Mouse (Mus musculus) intestine, postnatal 0 days (tissue): Measurements from ENCODE around the gene Slc2a9. TPM values are rescaled to one million over a fixed set of nuclear protein-coding genes. Genes with fewer than 3 reads are reported as not detected.

Source experiments
- ATAC-seq: fragments of 200-750 bp; cut with Nextera tagmentation; 2 replicates; pipeline ENCODE4 v1.8.0; 2017; ENCODE audit warnings: mild to moderate bottlenecking, moderate TSS enrichment, moderate library complexity
- H3K27ac ChIP-seq: fragments of 300-500 bp; sonication (generic); 2 replicates; pipeline ENCODE4 v1.5.1; 2014; ENCODE audit warnings: mild to moderate bottlenecking, low read depth, low read length, moderate library complexity
- H3K27me3 ChIP-seq: fragments of 300-500 bp; sonication (generic); replicated peaks from 2 replicates; pipeline ENCODE4 v1.6.1; 2014; ENCODE audit warnings: low read length, mixed read lengths; ENCODE audit not compliant: control insufficient read depth, insufficient read depth
- H3K36me3 ChIP-seq: fragments of 300-500 bp; sonication (generic); 2 replicates; pipeline ENCODE4 v1.6.1; 2014; ENCODE audit warnings: mild to moderate bottlenecking, moderate library complexity; ENCODE audit not compliant: control insufficient read depth, insufficient read depth
- H3K4me1 ChIP-seq: fragments of 300-500 bp; sonication (generic); replicated peaks from 2 replicates; pipeline ENCODE4 v1.6.1; 2014; ENCODE audit warnings: antibody characterized with exemption, low read length, mixed read lengths; ENCODE audit not compliant: control insufficient read depth, insufficient read depth
- H3K4me2 ChIP-seq: fragments of 300-500 bp; sonication (generic); replicated peaks from 2 replicates; pipeline ENCODE4 v1.6.1; 2014; ENCODE audit warnings: low read depth, mild to moderate bottlenecking, moderate library complexity
- H3K4me3 ChIP-seq: fragments of 300-500 bp; sonication (generic); 2 replicates; pipeline ENCODE4 v1.5.1; 2014; ENCODE audit warnings: low read depth, low read length
- H3K9ac ChIP-seq: fragments of 300-500 bp; sonication (generic); 2 replicates; pipeline ENCODE4 v1.6.1; 2014; ENCODE audit warnings: mild to moderate bottlenecking, low read depth, low read length
- H3K9me3 ChIP-seq: fragments of 300-500 bp; sonication (generic); 2 replicates; pipeline ENCODE4 v1.6.1; 2016; ENCODE audit warnings: mixed run types; ENCODE audit not compliant: control insufficient read depth
- CTCF ChIP-seq: sonication (generic); IDR thresholded peaks from 2 replicates; pipeline ENCODE4 v1.5.1; 2016; ENCODE audit warnings: low read depth, mild to moderate bottlenecking, control low read depth, antibody characterized with exemption, moderate library complexity
- WGBS: fragments of 180-500 bp; shearing (Covaris S2); extraction: QIAGEN DNeasy Blood & Tissue Kit; methylation state at CpG from one replicate; pipeline ENCODE4 v1.1.7; 2014; 5-methylcytosine and 5-hydroxymethylcytosine counted together
- polyA plus RNA-seq: library from polyadenylated mRNA; unstranded; fragments of >200 nt; fragmentation: Nextera tagmentation; extraction: Ambion mirVana; gene quantifications from 2 replicates; pipeline ENCODE4 v1.2.1, GENCODE M21; 2015

Gene Slc2a9
- polyA plus RNA-seq, 1 experiment from 2014 or later, result 2.4 TPM

DNA sequence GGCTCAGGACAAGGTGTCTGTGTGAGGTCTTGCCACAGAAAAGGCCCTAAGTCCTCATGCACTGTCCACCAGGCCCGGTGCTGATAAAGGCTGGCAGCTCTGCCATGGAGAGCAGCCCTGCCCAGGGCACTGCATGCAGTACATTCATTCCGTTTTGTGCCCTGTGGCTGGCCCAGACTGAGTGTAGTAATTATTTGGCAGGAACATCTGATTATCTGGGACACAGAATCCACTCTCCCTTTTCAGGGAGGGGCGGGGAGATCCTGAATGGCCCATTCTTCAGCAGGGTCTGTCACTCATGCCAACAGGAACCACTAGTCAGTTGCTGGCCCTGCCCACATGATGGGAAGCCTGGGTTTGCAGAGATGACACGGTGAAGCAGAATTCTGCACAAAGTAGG, 29.1 kb upstream of the Slc2a9 start:
- ATAC-seq, result no peak
- H3K27me3 ChIP-seq, result no peaks in the 10 kb centered on the region
- WGBS, result 85% methylated on average over 4 of the region's 4 CpGs

GRCm38 (mm10) chr5:38529724-38530428, 26.9 kb upstream of the Slc2a9 start:
- no peak overlapping the region for H3K27ac ChIP-seq
- WGBS, result 78% methylated on average over 6 of the region's 6 CpGs
- H3K4me2 ChIP-seq, result no peak overlapping the region
- H3K9ac ChIP-seq, result no peak overlapping the region
- no peaks in the 10 kb centered on the region for H3K9me3 ChIP-seq
- H3K4me3 ChIP-seq, result no peak overlapping the region
- no peaks in the 10 kb centered on the region for H3K4me1 ChIP-seq
- H3K27me3 ChIP-seq, result no peaks in the 10 kb centered on the region
- ATAC-seq, result no peak
- peak; percentile 75 for TF ChIP-seq CTCF
- H3K36me3 ChIP-seq, result peaks cover 92% of the 10 kb centered on the region

More for the DNA sequence above, 29.1 kb upstream of the Slc2a9 start:
- no peak overlapping the region for H3K4me3 ChIP-seq
- TF ChIP-seq CTCF, result no peak
- no peaks in the 10 kb centered on the region for H3K9me3 ChIP-seq
- H3K4me2 ChIP-seq, result no peak overlapping the region
- peaks cover 97% of the 10 kb centered on the region for H3K36me3 ChIP-seq
- no peaks in the 10 kb centered on the region for H3K4me1 ChIP-seq
- H3K9ac ChIP-seq, result no peak overlapping the region
- H3K27ac ChIP-seq, result no peak overlapping the region

- H3K9ac ChIP-seq, result no peak overlapping the region
- no peaks in the 10 kb centered on the region for H3K4me1 ChIP-seq
- no peak for ATAC-seq
- H3K4me3 ChIP-seq, result no peak overlapping the region
- peaks cover 34% of the 10 kb centered on the region for H3K36me3 ChIP-seq
- 94% methylated on average over 5 of the region's 5 CpGs for WGBS
- H3K27me3 ChIP-seq, result no peaks in the 10 kb centered on the region
- H3K4me2 ChIP-seq, result no peak overlapping the region
- H3K27ac ChIP-seq, result no peak overlapping the region
- no peaks in the 10 kb centered on the region for H3K9me3 ChIP-seq
- TF ChIP-seq CTCF, result no peak
These were observed 20.0 kb upstream of the Slc2a9 start for GRCm38 (mm10) chr5:38522977-38523376.

- Histone ChIP-seq H3K9ac (no peak overlapping the region), H3K27me3 (no peaks in the 10 kb centered on the region), H3K9me3 (no peaks in the 10 kb centered on the region), H3K27ac (no peak overlapping the region), H3K36me3 (peaks cover 14% of the 10 kb centered on the region), H3K4me2 (no peak overlapping the region), H3K4me1 (no peaks in the 10 kb centered on the region), H3K4me3 (no peak overlapping the region)
- no peak for TF ChIP-seq CTCF
- 57% methylated on average over 1 of the region's 1 CpGs for WGBS
- ATAC-seq, result no peak
These were observed 17.9 kb upstream of the Slc2a9 start for GRCm38 (mm10) chr5:38520838-38521237.

GRCm38 (mm10) chr5:38516267-38516666, 13.3 kb upstream of the Slc2a9 start:
- Histone ChIP-seq H3K27ac (no peak overlapping the region), H3K9ac (no peak overlapping the region)
- WGBS, result 53% methylated on average over 6 of the region's 6 CpGs

GRCm38 (mm10) chr5:38512991-38513390, 10.0 kb upstream of the Slc2a9 start:
- 28% methylated on average over 2 of the region's 2 CpGs for WGBS
- no peak for ATAC-seq

More at GRCm38 (mm10) chr5:38516267-38516666, 13.3 kb upstream of the Slc2a9 start:
- H3K9me3 ChIP-seq, result no peaks in the 10 kb centered on the region
- 0 out of 2 replicates have a peak, but pooled peaks have one; percentile 22 for ATAC-seq
- no peaks in the 10 kb centered on the region; the same call in 1 of the 2 replicates for H3K4me1 ChIP-seq
- peak; percentile 73 for TF ChIP-seq CTCF
- no peaks in the 10 kb centered on the region; the same call in 1 of the 2 replicates for H3K36me3 ChIP-seq
- H3K27me3 ChIP-seq, result no peaks in the 10 kb centered on the region
- H3K4me3 ChIP-seq, result no peak overlapping the region
- no peak overlapping the region for H3K4me2 ChIP-seq

More at GRCm38 (mm10) chr5:38512991-38513390, 10.0 kb upstream of the Slc2a9 start:
- H3K9me3 ChIP-seq, result no peaks in the 10 kb centered on the region
- no peak overlapping the region for H3K27ac ChIP-seq
- H3K36me3 ChIP-seq, result no peaks in the 10 kb centered on the region
- H3K27me3 ChIP-seq, result no peaks in the 10 kb centered on the region
- no peak for TF ChIP-seq CTCF
- no peak overlapping the region for H3K4me2 ChIP-seq
- no peak overlapping the region for H3K9ac ChIP-seq
- H3K4me1 ChIP-seq, result no peaks in the 10 kb centered on the region; the same call in 1 of the 2 replicates
- no peak overlapping the region for H3K4me3 ChIP-seq
